Mouse (Mus musculus) neural tube, embryonic 13.5 days (tissue): ENCODE measurements around the gene 4933402J07Rik. TPM values are rescaled to one million over a fixed set of nuclear protein-coding genes. Genes with fewer than 3 reads are reported as not detected.

ENCODE experiments used
- ATAC-seq: fragments of 200-750 bp; cut with Nextera tagmentation; 2 replicates; pipeline ENCODE4 v1.8.0; 2017; ENCODE audit warnings: low read depth, mild to moderate bottlenecking, moderate TSS enrichment, moderate library complexity
- H3K27ac ChIP-seq: fragments of 300-500 bp; sonication (generic); replicated peaks from 2 replicates; pipeline ENCODE4 v1.5.1; 2015; ENCODE audit warnings: moderate library complexity, mild to moderate bottlenecking, inconsistent platforms
- H3K27me3 ChIP-seq: fragments of 300-500 bp; sonication (generic); 2 replicates; pipeline ENCODE4 v1.6.1; 2015; ENCODE audit warnings: mild to moderate bottlenecking, inconsistent platforms
- H3K36me3 ChIP-seq: fragments of 300-500 bp; sonication (generic); 2 replicates; pipeline ENCODE4 v1.6.1; 2015; ENCODE audit warnings: mild to moderate bottlenecking, inconsistent platforms
- H3K4me1 ChIP-seq: fragments of 300-500 bp; sonication (generic); replicated peaks from 2 replicates; pipeline ENCODE4 v1.6.1; 2015; ENCODE audit warnings: inconsistent platforms
- H3K4me2 ChIP-seq: fragments of 300-500 bp; sonication (generic); 2 replicates; pipeline ENCODE4 v1.6.1; 2015; ENCODE audit warnings: inconsistent platforms, mild to moderate bottlenecking, moderate library complexity
- H3K4me3 ChIP-seq: fragments of 300-500 bp; sonication (generic); 2 replicates; pipeline ENCODE4 v1.5.1; 2015; ENCODE audit warnings: mild to moderate bottlenecking, inconsistent platforms
- H3K9ac ChIP-seq: fragments of 300-500 bp; sonication (generic); 2 replicates; pipeline ENCODE4 v1.6.1; 2015; ENCODE audit warnings: moderate library complexity, mild to moderate bottlenecking, inconsistent platforms
- H3K9me3 ChIP-seq: fragments of 300-500 bp; sonication (generic); 2 replicates; pipeline ENCODE4 v1.6.1; 2016; ENCODE audit warnings: inconsistent platforms
- WGBS: fragments of 180-500 bp; shearing (Covaris S2); methylation state at CpG from one replicate; pipeline ENCODE4 v1.1.7; 2015; 5-methylcytosine and 5-hydroxymethylcytosine counted together
- polyA plus RNA-seq: library from polyadenylated mRNA; unstranded; fragments of >200 nt; fragmentation: Nextera tagmentation; extraction: Ambion mirVana; gene quantifications from 2 replicates; pipeline ENCODE4 v1.2.1, GENCODE M21; 2015

Gene 4933402J07Rik
- polyA plus RNA-seq, 1 experiment from 2014 or later: not detected

- ATAC-seq: no peak
- Histone ChIP-seq H3K27ac (no peak overlapping the region), H3K4me3 (no peak overlapping the region), H3K4me1 (no peaks in the 10 kb centered on the region), H3K27me3 (no peaks in the 10 kb centered on the region), H3K9me3 (no peaks in the 10 kb centered on the region), H3K9ac (no peak overlapping the region), H3K36me3 (no peaks in the 10 kb centered on the region), H3K4me2 (no peak overlapping the region)
- WGBS: 32% methylated on average over 6 of the region's 6 CpGs
These were observed 66.0 kb downstream of the 4933402J07Rik start for GRCm38 (mm10) chr8:87629656-87630055.

- H3K4me1 ChIP-seq: no peaks in the 10 kb centered on the region
- no peaks in the 10 kb centered on the region for H3K36me3 ChIP-seq
- no peaks in the 10 kb centered on the region for H3K27me3 ChIP-seq
- 91% methylated on average over 7 of the region's 7 CpGs for WGBS
- no peak overlapping the region for H3K4me2 ChIP-seq
- no peak overlapping the region for H3K9ac ChIP-seq
- H3K9me3 ChIP-seq: no peaks in the 10 kb centered on the region
- no peak overlapping the region for H3K4me3 ChIP-seq
- H3K27ac ChIP-seq: no peak overlapping the region
- no peak for ATAC-seq
These were observed 68.1 kb downstream of the 4933402J07Rik start for GRCm38 (mm10) chr8:87631776-87632175.

DNA sequence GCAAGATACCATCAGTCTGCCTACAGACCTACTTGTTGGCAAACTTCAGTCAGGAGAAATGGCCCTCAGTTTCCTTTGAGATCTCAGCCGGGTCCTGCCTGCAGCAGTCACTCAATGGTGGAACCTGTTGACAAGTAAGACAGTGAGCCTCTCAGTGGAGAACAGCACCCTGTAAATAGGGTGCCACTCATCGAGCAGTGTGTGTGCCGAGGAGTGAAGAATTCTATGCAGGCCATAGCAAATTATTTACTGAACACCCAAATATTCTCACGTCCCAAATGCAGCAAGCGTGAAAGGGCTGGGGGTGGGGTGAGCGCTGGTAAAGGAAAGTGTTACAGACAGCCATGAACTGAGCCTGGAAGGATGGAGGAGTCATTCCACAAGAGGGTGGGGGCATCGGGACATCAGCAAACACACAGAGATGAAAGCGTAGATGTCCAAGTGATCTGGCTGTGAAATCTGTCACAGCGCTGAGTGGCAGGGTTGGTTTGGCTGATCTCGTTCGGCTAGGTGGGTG is 72.6 kb downstream of the 4933402J07Rik start:
- ATAC-seq: no peak

More for the DNA sequence above, 72.6 kb downstream of the 4933402J07Rik start:
- H3K9me3 ChIP-seq: no peaks in the 10 kb centered on the region
- no peak overlapping the region for H3K27ac ChIP-seq
- H3K9ac ChIP-seq: no peak overlapping the region
- H3K27me3 ChIP-seq: no peaks in the 10 kb centered on the region
- no peaks in the 10 kb centered on the region for H3K4me1 ChIP-seq
- WGBS: 85% methylated on average over 11 of the region's 11 CpGs
- no peak overlapping the region for H3K4me2 ChIP-seq
- no peak overlapping the region for H3K4me3 ChIP-seq
- no peaks in the 10 kb centered on the region for H3K36me3 ChIP-seq

Other genes with a start within 250 kb of the 4933402J07Rik start
- 25.7 and 28.1 TPM in 2 replicates for gene Cbln1, start 91.2 kb upstream of the 4933402J07Rik start, polyA plus RNA-seq